Mouse (Mus musculus): ENCODE measurements around the gene Nqo2. TPM values are rescaled to one million over a fixed set of nuclear protein-coding genes. Genes with fewer than 3 reads are reported as not detected.
A peak's percentile ranks its signal among the peaks of the same experiment; 100 is the strongest.

Gene Nqo2
- polyA plus RNA-seq, 1 experiment from 2014 or later = 6.7 TPM

GRCm38 (mm10) chr13:34003058-34003457, 38.6 kb downstream of the Nqo2 start:
- WGBS = 7% methylated on average over 5 of the region's 5 CpGs

GRCm38 (mm10) chr13:34007234-34007633, 42.7 kb downstream of the Nqo2 start:
- Histone ChIP-seq H3K4me2 (replicated peaks) (no peak overlapping the region), H3K4me3 (no peak overlapping the region), H3K27me3 (no peaks in the 10 kb centered on the region), H3K9me3 (no peaks in the 10 kb centered on the region), H3K36me3 (0 out of 2 replicates have a peak, but pooled peaks cover 4% of the 10 kb centered on the region), H3K27ac (replicated peaks) (no peak overlapping the region), H3K4me1 (peaks cover 5% of the 10 kb centered on the region), H3K9ac (replicated peaks) (no peak overlapping the region)
- no peak for ATAC-seq (replicated peaks)
- WGBS = 77% methylated on average over 2 of the region's 2 CpGs

More at GRCm38 (mm10) chr13:34003058-34003457, 38.6 kb downstream of the Nqo2 start:
- peak overlapping the region; percentile 81 for H3K9ac ChIP-seq (replicated peaks)
- H3K27ac ChIP-seq (replicated peaks) = peak overlapping the region; percentile 84
- no peaks in the 10 kb centered on the region for H3K9me3 ChIP-seq
- H3K4me1 ChIP-seq = peaks cover 15% of the 10 kb centered on the region
- H3K4me3 ChIP-seq = peak overlapping the region; percentile 85
- H3K36me3 ChIP-seq = no peaks in the 10 kb centered on the region
- peak overlapping the region; percentile 87 for H3K4me2 ChIP-seq (replicated peaks)
- ATAC-seq (replicated peaks) = 0 out of 2 replicates have a peak, but pooled peaks have one; percentile 12
- H3K27me3 ChIP-seq = no peaks in the 10 kb centered on the region

GRCm38 (mm10) chr13:34016927-34017569, 52.6 kb downstream of the Nqo2 start:
- H3K4me2 ChIP-seq (replicated peaks) = no peak overlapping the region
- no peaks in the 10 kb centered on the region for H3K27me3 ChIP-seq
- H3K9ac ChIP-seq (replicated peaks) = no peak overlapping the region
- peaks cover 24% of the 10 kb centered on the region for H3K36me3 ChIP-seq
- no peaks in the 10 kb centered on the region for H3K4me1 ChIP-seq
- H3K4me3 ChIP-seq = no peak overlapping the region
- no peak overlapping the region for H3K27ac ChIP-seq (replicated peaks)
- no peaks in the 10 kb centered on the region for H3K9me3 ChIP-seq
- ATAC-seq (replicated peaks) = 0 out of 2 replicates have a peak, but pooled peaks have one; percentile 55
- WGBS = 79% methylated on average over 9 of the region's 9 CpGs

GRCm38 (mm10) chr13:34018521-34018920, 54.0 kb downstream of the Nqo2 start:
- H3K9ac ChIP-seq (replicated peaks) = no peak overlapping the region
- H3K4me1 ChIP-seq = no peaks in the 10 kb centered on the region
- H3K36me3 ChIP-seq = peaks cover 21% of the 10 kb centered on the region
- H3K4me2 ChIP-seq (replicated peaks) = no peak overlapping the region
- no peak overlapping the region for H3K27ac ChIP-seq (replicated peaks)
- no peaks in the 10 kb centered on the region for H3K27me3 ChIP-seq
- ATAC-seq (replicated peaks) = no peak
- H3K4me3 ChIP-seq = no peak overlapping the region
- H3K9me3 ChIP-seq = no peaks in the 10 kb centered on the region
- WGBS = 82% methylated on average over 1 of the region's 1 CpGs

GRCm38 (mm10) chr13:34021998-34022397, 57.5 kb downstream of the Nqo2 start:
- no peak overlapping the region for H3K9ac ChIP-seq (replicated peaks)
- H3K4me3 ChIP-seq = no peak overlapping the region
- WGBS = 87% methylated on average over 2 of the region's 2 CpGs
- H3K27ac ChIP-seq (replicated peaks) = no peak overlapping the region
- H3K4me1 ChIP-seq = no peaks in the 10 kb centered on the region
- H3K4me2 ChIP-seq (replicated peaks) = no peak overlapping the region
- H3K27me3 ChIP-seq = no peaks in the 10 kb centered on the region
- peaks cover 12% of the 10 kb centered on the region; the same call in 1 of the 2 replicates for H3K36me3 ChIP-seq
- H3K9me3 ChIP-seq = no peaks in the 10 kb centered on the region
- ATAC-seq (replicated peaks) = no peak

GRCm38 (mm10) chr13:34032041-34032440, 67.6 kb downstream of the Nqo2 start:
- Histone ChIP-seq H3K4me2 (replicated peaks) (no peak overlapping the region), H3K27ac (replicated peaks) (no peak overlapping the region), H3K4me1 (peaks cover under 1% of the 10 kb centered on the region), H3K9ac (replicated peaks) (no peak overlapping the region), H3K27me3 (no peaks in the 10 kb centered on the region), H3K9me3 (no peaks in the 10 kb centered on the region), H3K36me3 (peaks cover 15% of the 10 kb centered on the region), H3K4me3 (no peak overlapping the region)
- whole genome bisulfite sequencing = 56% methylated on average over 2 of the region's 2 CpGs
- no peak for ATAC-seq (replicated peaks)

GRCm38 (mm10) chr13:34035424-34035823, 70.9 kb downstream of the Nqo2 start:
- Histone ChIP-seq H3K4me2 (replicated peaks) (no peak overlapping the region), H3K9me3 (no peaks in the 10 kb centered on the region), H3K36me3 (peaks cover 8% of the 10 kb centered on the region; the same call in 1 of the 2 replicates), H3K4me3 (no peak overlapping the region), H3K27ac (replicated peaks) (no peak overlapping the region), H3K27me3 (no peaks in the 10 kb centered on the region), H3K4me1 (peaks cover 19% of the 10 kb centered on the region), H3K9ac (replicated peaks) (no peak overlapping the region)
- WGBS = 84% methylated on average over 3 of the region's 3 CpGs
- ATAC-seq (replicated peaks) = no peak

GRCm38 (mm10) chr13:34036726-34037125, 72.2 kb downstream of the Nqo2 start:
- Histone ChIP-seq H3K4me3 (no peak overlapping the region), H3K27ac (replicated peaks) (peak overlapping the region; percentile 83; the same call in 1 of the 2 replicates), H3K27me3 (no peaks in the 10 kb centered on the region), H3K4me1 (peaks cover 19% of the 10 kb centered on the region), H3K4me2 (replicated peaks) (no peak overlapping the region), H3K36me3 (0 out of 2 replicates have a peak, but pooled peaks cover 3% of the 10 kb centered on the region), H3K9ac (replicated peaks) (no peak overlapping the region), H3K9me3 (no peaks in the 10 kb centered on the region)
- 77% methylated on average over 5 of the region's 5 CpGs for WGBS
- ATAC-seq (replicated peaks) = 0 out of 2 replicates have a peak, but pooled peaks have one; percentile 2

- WGBS = under 1% methylated on average over 37 of the region's 37 CpGs
- Histone ChIP-seq H3K4me2 (replicated peaks) (peak within 1 kb of the TSS; percentile 62), H3K9me3 (no peaks in the 10 kb centered on the region), H3K27me3 (no peaks in the 10 kb centered on the region), H3K27ac (replicated peaks) (peak within 1 kb of the TSS; percentile 83), H3K36me3 (0 out of 2 replicates have a peak, but pooled peaks cover 3% of the 10 kb centered on the region), H3K4me1 (peaks cover 19% of the 10 kb centered on the region), H3K9ac (replicated peaks) (peak within 1 kb of the TSS; percentile 89), H3K4me3 (peak within 1 kb of the TSS; percentile 73)
- ATAC-seq (replicated peaks) = peak; percentile 97
Observed at GRCm38 (mm10) chr13:34037172-34038055, 72.9 kb downstream of the Nqo2 start, which contains the start of gene Bphl. Gene Bphl, plus strand, starts transcription at chr13:34037597.

- Histone ChIP-seq H3K27me3 (no peaks in the 10 kb centered on the region), H3K27ac (replicated peaks) (peak overlapping the region; percentile 83), H3K4me3 (peak overlapping the region; percentile 73), H3K4me1 (peaks cover 19% of the 10 kb centered on the region), H3K9ac (replicated peaks) (peak overlapping the region; percentile 89), H3K36me3 (0 out of 2 replicates have a peak, but pooled peaks cover 3% of the 10 kb centered on the region), H3K9me3 (no peaks in the 10 kb centered on the region), H3K4me2 (replicated peaks) (peak overlapping the region; percentile 62)
- 36% methylated on average over 5 of the region's 5 CpGs for WGBS
- ATAC-seq (replicated peaks) = peak; percentile 9; the same call in 1 of the 2 replicates
Observed at GRCm38 (mm10) chr13:34038056-34038432, 73.6 kb downstream of the Nqo2 start.
